ENCODE assay signal across 23 mouse cellular contexts in the genomic region with DNA sequence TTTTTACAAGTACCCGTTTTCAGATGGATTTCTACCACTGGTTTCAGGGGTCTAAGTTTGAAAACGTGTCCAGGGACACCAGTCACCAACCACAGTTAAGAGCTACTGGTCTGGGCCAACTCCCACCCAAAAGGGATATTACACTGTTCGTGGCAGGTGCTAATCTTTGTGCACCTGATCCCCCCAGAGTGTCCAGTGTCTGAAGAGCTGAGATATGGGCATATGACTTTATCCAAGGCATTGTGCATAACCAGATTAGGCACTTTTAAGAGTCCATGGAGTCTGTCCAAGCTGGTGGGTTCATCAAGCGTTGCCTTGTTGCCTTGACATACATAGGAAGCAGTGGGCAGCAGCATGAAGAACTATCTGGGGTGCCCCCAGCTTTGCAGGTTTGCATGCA.
DNase-seq lines count a peak whose midpoint lies in the region; ATAC-seq and TF ChIP-seq lines count a peak whose summit lies in the region.
"Had no signal": no experiment of that assay in that cellular context is flagged by ENCODE, and none has a peak within 500 bp of the region (broad histone marks: within the 10 kb centered on the region; RNA-seq: fewer than 3 reads in every experiment).

No protein-coding gene starts in this region.

- TF ChIP-seq POLR2A in MEL (IDR thresholded peaks at IDR 0.05; ENCODE audit: control insufficient read depth in 1 of 2, insufficient read depth in 1 of 2, low read depth in 1 of 2, low read length in 2 of 2, poor library complexity in 1 of 2), result no peak

- peak; percentile 80 for DNase-seq in heart, embryonic 10.5 days (ENCODE audit: low spot score)
- DNase-seq in heart, postnatal 14 days, result no peak
- DNase-seq in layer of hippocampus, adult 2 months (ENCODE audit: low spot score in 2 of 2), result no peak
- no peak for DNase-seq in layer of hippocampus, postnatal 36 days
- DNase-seq in liver, postnatal 0 days, result no peak
- DNase-seq in MEL (ENCODE audit: low read depth, low spot score), result no peak
- no peak for DNase-seq in embryo, embryonic 10.5 days (ENCODE audit: low spot score)
- DNase-seq: adrenal gland, postnatal 10 days; adrenal gland, postnatal 36 days; cerebellum, adult 18-20 months; cerebellum, adult 9-10 months; cerebellum, postnatal 14 days; forebrain, postnatal 0 days; gastrocnemius, adult 2 months; gastrocnemius, postnatal 14 days; heart, adult 18-20 months; heart, postnatal 36 days had no signal

- H3K4me1 ChIP-seq in heart, embryonic 10.5 days, result peaks cover 11% of the 10 kb centered on the region; the same call in 1 of the 2 replicates
- H3K4me1 ChIP-seq in liver, embryonic 12.5 days, result peaks cover 6% of the 10 kb centered on the region; the same call in 1 of the 2 replicates
- no peaks in the 10 kb centered on the region for H3K4me1 ChIP-seq in liver, postnatal 0 days (ENCODE audit: insufficient read depth)
- H3K4me1 ChIP-seq in MEL (ENCODE audit: control insufficient read depth in 1 of 2, insufficient read depth in 2 of 2, low read length in 2 of 2), result peaks cover 0 to 4% of the 10 kb centered on the region in 2 experiments; a peak in 2 of 4 replicates
- H3K4me1 ChIP-seq: embryonic facial prominence, embryonic 12.5 days; embryonic facial prominence, embryonic 15.5 days had no signal

- H3K27ac ChIP-seq in heart, embryonic 10.5 days, result no peak overlapping the region
- peak overlapping the region; percentile 84 for H3K27ac ChIP-seq in layer of hippocampus, adult 2 months
- H3K27ac ChIP-seq in liver, embryonic 12.5 days, result no peak overlapping the region
- no peak overlapping the region for H3K27ac ChIP-seq in liver, postnatal 0 days (ENCODE audit: low read depth)
- H3K27ac ChIP-seq in MEL (ENCODE audit: control insufficient read depth, low read depth, low read length), result no peak overlapping the region
- H3K27ac ChIP-seq: embryonic facial prominence, embryonic 12.5 days; embryonic facial prominence, embryonic 15.5 days; gastrocnemius, adult 2 months; hindbrain, embryonic 15.5 days had no signal

- H3K9ac ChIP-seq in liver, embryonic 12.5 days, result no peak overlapping the region
- H3K9ac ChIP-seq in liver, postnatal 0 days (replicated peaks), result no peak overlapping the region
- H3K9ac ChIP-seq in MEL (ENCODE audit: control insufficient read depth, low read depth, low read length, poor library complexity, severe bottlenecking), result no peak overlapping the region
- H3K9ac ChIP-seq: embryonic facial prominence, embryonic 12.5 days; embryonic facial prominence, embryonic 15.5 days; forebrain, postnatal 0 days; hindbrain, embryonic 15.5 days had no signal

- no peak for TF ChIP-seq RAD21 in MEL (IDR thresholded peaks at IDR 0.05; ENCODE audit: low read depth, low read length)

- no peak overlapping the region for H3K4me2 ChIP-seq in liver, embryonic 12.5 days
- H3K4me2 ChIP-seq in liver, postnatal 0 days (ENCODE audit: low read depth, low read length), result no peak overlapping the region
- H3K4me2 ChIP-seq: embryonic facial prominence, embryonic 12.5 days; embryonic facial prominence, embryonic 15.5 days; hindbrain, embryonic 15.5 days had no signal

- peak; percentile 32 for ATAC-seq in liver, embryonic 12.5 days
- ATAC-seq in liver, postnatal 0 days, result no peak
- ATAC-seq: forebrain, embryonic 14.5 days; forebrain, postnatal 0 days; Patski had no signal

- no peak overlapping the region for H3K4me3 ChIP-seq in heart, embryonic 10.5 days
- H3K4me3 ChIP-seq in layer of hippocampus, adult 2 months, result no peak overlapping the region
- H3K4me3 ChIP-seq in liver, embryonic 12.5 days, result no peak overlapping the region
- no peak overlapping the region for H3K4me3 ChIP-seq in liver, postnatal 0 days (ENCODE audit: low read depth, low read length)
- H3K4me3 ChIP-seq in MEL (ENCODE audit: control insufficient read depth in 1 of 2, insufficient read depth in 1 of 2, low read depth in 2 of 2, low read length in 2 of 2), result no peak overlapping the region
- H3K4me3 ChIP-seq: embryonic facial prominence, embryonic 12.5 days; embryonic facial prominence, embryonic 15.5 days; gastrocnemius, adult 2 months; hindbrain, embryonic 15.5 days had no signal

- H3K79me2 ChIP-seq in MEL (ENCODE audit: control insufficient read depth, insufficient read depth, low read length, poor library complexity), result no peaks in the 10 kb centered on the region

- no peak for TF ChIP-seq EP300 in liver, postnatal 0 days (IDR thresholded peaks at IDR 0.05; ENCODE audit: low read depth)
- TF ChIP-seq EP300 in MEL (IDR thresholded peaks at IDR 0.05; ENCODE audit: low read depth in 1 of 2, low read length in 2 of 2), result peak; percentile 31 to 76; a peak in 3 of 4 replicates

- 79% methylated on average over 4 of the region's 4 CpGs for WGBS in heart, embryonic 10.5 days
- 35% methylated on average over 4 of the region's 4 CpGs for WGBS in liver, embryonic 12.5 days (ENCODE audit: insufficient replicate concordance)
- WGBS in liver, postnatal 0 days (ENCODE audit: insufficient replicate concordance), result 59% methylated on average over 4 of the region's 4 CpGs

- intact Hi-C loops in heart, postnatal 14 days (cut with DNase I), result no loop called here

- no peak for TF ChIP-seq CTCF in layer of hippocampus, adult 2 months (conservative IDR thresholded peaks at IDR 0.05)
- TF ChIP-seq CTCF in liver, postnatal 0 days (IDR thresholded peaks at IDR 0.05; ENCODE audit: low read depth), result no peak
- no peak for TF ChIP-seq CTCF in MEL (IDR thresholded peaks at IDR 0.05 in 2 of 3, conservative IDR thresholded peaks at IDR 0.05 in 1 of 3; ENCODE audit: control insufficient read depth in 1 of 3, insufficient read depth in 1 of 3, low read depth in 2 of 3, low read length in 3 of 3, poor library complexity in 1 of 3, severe bottlenecking in 1 of 3)

- H3K9me3 ChIP-seq in heart, embryonic 10.5 days, result 0 out of 2 replicates have a peak, but pooled peaks cover 2% of the 10 kb centered on the region
- H3K9me3 ChIP-seq in liver, embryonic 12.5 days (replicated peaks), result 0 out of 2 replicates have a peak, but pooled peaks cover 5% of the 10 kb centered on the region
- H3K9me3 ChIP-seq in liver, postnatal 0 days (ENCODE audit: low read length), result peaks cover 3% of the 10 kb centered on the region; the same call in 1 of the 2 replicates
- H3K9me3 ChIP-seq in MEL (replicated peaks; ENCODE audit: insufficient read depth, low read length), result no peaks in the 10 kb centered on the region
- H3K9me3 ChIP-seq: embryonic facial prominence, embryonic 12.5 days; embryonic facial prominence, embryonic 15.5 days; hindbrain, embryonic 15.5 days had no signal

- H3K36me3 ChIP-seq in heart, embryonic 10.5 days, result peaks cover 9% of the 10 kb centered on the region; the same call in 1 of the 2 replicates
- no peaks in the 10 kb centered on the region for H3K36me3 ChIP-seq in liver, embryonic 12.5 days
- no peaks in the 10 kb centered on the region for H3K36me3 ChIP-seq in liver, postnatal 0 days (replicated peaks; ENCODE audit: insufficient read depth, low read length)
- 0 out of 4 replicates have a peak, but pooled peaks cover 0 to 2% of the 10 kb centered on the region in 2 experiments for H3K36me3 ChIP-seq in MEL (ENCODE audit: control insufficient read depth in 1 of 2, insufficient read depth in 2 of 2, low read length in 2 of 2)
- H3K36me3 ChIP-seq: embryonic facial prominence, embryonic 12.5 days; embryonic facial prominence, embryonic 15.5 days; hindbrain, embryonic 15.5 days had no signal

- no peaks in the 10 kb centered on the region for H3K27me3 ChIP-seq in heart, embryonic 10.5 days (ENCODE audit: insufficient read depth, poor library complexity, severe bottlenecking)
- H3K27me3 ChIP-seq in liver, embryonic 12.5 days (replicated peaks), result no peaks in the 10 kb centered on the region
- no peaks in the 10 kb centered on the region for H3K27me3 ChIP-seq in liver, postnatal 0 days (ENCODE audit: insufficient read depth, low read length)
- H3K27me3 ChIP-seq in MEL (ENCODE audit: control insufficient read depth in 1 of 2, insufficient read depth in 2 of 2, low read length in 2 of 2), result no peaks in the 10 kb centered on the region
- H3K27me3 ChIP-seq: embryonic facial prominence, embryonic 12.5 days; embryonic facial prominence, embryonic 15.5 days; hindbrain, embryonic 15.5 days; Patski had no signal

TF ChIP-seq in MEL, 35 proteins besides CTCF, POLR2A, EP300 and RAD21:
- TF ChIP-seq GABPA (IDR thresholded peaks at IDR 0.05; ENCODE audit: low read depth, low read length), result no peak
- TF ChIP-seq BHLHE40 (IDR thresholded peaks at IDR 0.05; ENCODE audit: borderline replicate concordance, low read depth, low read length), result no peak
- peak; percentile 34; the same call in 1 of the 2 replicates for TF ChIP-seq GATA1 (IDR thresholded peaks at IDR 0.05; ENCODE audit: low read depth, low read length)
- no peak for TF ChIP-seq KAT2A (conservative IDR thresholded peaks at IDR 0.05; ENCODE audit: low read depth, low read length)
- no peak for TF ChIP-seq NELFE (IDR thresholded peaks at IDR 0.05; ENCODE audit: low read depth, low read length)
- TF ChIP-seq TAL1 (IDR thresholded peaks at IDR 0.05; ENCODE audit: low read length), result peak; percentile 57
- no peak for TF ChIP-seq USF2 (IDR thresholded peaks at IDR 0.05; ENCODE audit: borderline replicate concordance in 1 of 2, insufficient read depth in 1 of 2, low read depth in 1 of 2, low read length in 2 of 2)
- TF ChIP-seq RCOR1 (IDR thresholded peaks at IDR 0.05; ENCODE audit: low read depth, low read length), result no peak
- no peak for TF ChIP-seq MXI1 (IDR thresholded peaks at IDR 0.05; ENCODE audit: low read depth, low read length)
- TF ChIP-seq MAX (IDR thresholded peaks at IDR 0.05; ENCODE audit: low read length), result no peak
- no peak for TF ChIP-seq MAZ (IDR thresholded peaks at IDR 0.05; ENCODE audit: low read depth, low read length)
- TF ChIP-seq ZKSCAN1 (IDR thresholded peaks at IDR 0.05; ENCODE audit: low read depth, low read length), result no peak
- TF ChIP-seq TCF12 (IDR thresholded peaks at IDR 0.05; ENCODE audit: low read depth, low read length), result peak; percentile 83
- no peak for TF ChIP-seq HCFC1 (IDR thresholded peaks at IDR 0.05; ENCODE audit: low read depth, low read length)
- TF ChIP-seq TBP (IDR thresholded peaks at IDR 0.05; ENCODE audit: low read depth, low read length), result no peak
- no peak for TF ChIP-seq POLR2AphosphoS5 (IDR thresholded peaks at IDR 0.05; ENCODE audit: borderline replicate concordance, low read depth, low read length)
- no peak for TF ChIP-seq SIN3A (IDR thresholded peaks at IDR 0.05; ENCODE audit: low read length)
- TF ChIP-seq ETS1 (IDR thresholded peaks at IDR 0.05; ENCODE audit: low read depth, low read length), result no peak
- no peak for TF ChIP-seq ELF1 (IDR thresholded peaks at IDR 0.05; ENCODE audit: low read depth, low read length)
- no peak for TF ChIP-seq ZC3H11A (IDR thresholded peaks at IDR 0.05; ENCODE audit: low read depth, low read length)
- TF ChIP-seq USF1 (IDR thresholded peaks at IDR 0.05; ENCODE audit: low read depth, low read length), result no peak
- TF ChIP-seq SMC3 (IDR thresholded peaks at IDR 0.05; ENCODE audit: low read depth, low read length), result no peak
